Mouse (Mus musculus) heart, embryonic 10.5 days (tissue): Measurements from ENCODE around the gene Cux1. TPM values are rescaled to one million over a fixed set of nuclear protein-coding genes. Genes with fewer than 3 reads are reported as not detected.

Source experiments
- DNase-seq: peaks from one replicate; pipeline ENCODE4 v3.0.0-alpha.2; 2017; ENCODE audit warnings: low spot score
- H3K27ac ChIP-seq: fragments of 300-500 bp; sonication (generic); 2 replicates; pipeline ENCODE4 v1.5.1; 2016; ENCODE audit warnings: mild to moderate bottlenecking
- H3K27me3 ChIP-seq: fragments of 300-500 bp; sonication (generic); 2 replicates; pipeline ENCODE4 v1.6.1; 2016; ENCODE audit warnings: mild to moderate bottlenecking; ENCODE audit not compliant: poor library complexity, insufficient read depth, severe bottlenecking
- H3K36me3 ChIP-seq: fragments of 300-500 bp; sonication (generic); 2 replicates; pipeline ENCODE4 v1.6.1; 2016; ENCODE audit warnings: mild to moderate bottlenecking, moderate library complexity
- H3K4me1 ChIP-seq: fragments of 300-500 bp; sonication (generic); 2 replicates; pipeline ENCODE4 v1.6.1; 2016; ENCODE audit warnings: mild to moderate bottlenecking
- H3K4me3 ChIP-seq: fragments of 300-500 bp; sonication (generic); 2 replicates; pipeline ENCODE4 v1.5.1; 2016; ENCODE audit warnings: mild to moderate bottlenecking, moderate library complexity
- H3K9me3 ChIP-seq: fragments of 300-500 bp; sonication (generic); 2 replicates; pipeline ENCODE4 v1.6.1; 2016; ENCODE audit warnings: mild to moderate bottlenecking, moderate library complexity
- WGBS: fragments of 180-500 bp; shearing (Covaris S2); methylation state at CpG from one replicate; pipeline ENCODE4 v1.1.7; 2016; 5-methylcytosine and 5-hydroxymethylcytosine counted together
- polyA plus RNA-seq: library from polyadenylated mRNA; unstranded; fragments of >200 nt; fragmentation: Nextera tagmentation; extraction: Ambion mirVana; gene quantifications from 2 replicates; pipeline ENCODE4 v1.2.1, GENCODE M21; 2016

Gene Cux1
- polyA plus RNA-seq, 1 experiment from 2014 or later: 65.8 TPM

- H3K36me3 ChIP-seq: peaks cover 12% of the 10 kb centered on the region
- no peak overlapping the region for H3K27ac ChIP-seq
- no peak overlapping the region for H3K4me3 ChIP-seq
- DNase-seq: no peak
- no peaks in the 10 kb centered on the region for H3K27me3 ChIP-seq
- WGBS: 52% methylated on average over 2 of the region's 2 CpGs
- peaks cover 27% of the 10 kb centered on the region for H3K4me1 ChIP-seq
- H3K9me3 ChIP-seq: no peaks in the 10 kb centered on the region
Observed at GRCm38 (mm10) chr5:136386757-136387156, 180.5 kb downstream of the Cux1 start.

GRCm38 (mm10) chr5:136385161-136385560 lies 182.1 kb downstream of the Cux1 start:
- H3K27me3 ChIP-seq: no peaks in the 10 kb centered on the region
- 84% methylated on average over 3 of the region's 3 CpGs for WGBS
- H3K9me3 ChIP-seq: no peaks in the 10 kb centered on the region
- H3K36me3 ChIP-seq: peaks cover 16% of the 10 kb centered on the region; the same call in 1 of the 2 replicates
- no peak overlapping the region for H3K4me3 ChIP-seq
- H3K27ac ChIP-seq: no peak overlapping the region
- peaks cover 28% of the 10 kb centered on the region for H3K4me1 ChIP-seq
- DNase-seq: no peak

- Histone ChIP-seq H3K27ac (0 out of 2 replicates have a peak overlapping the region, but pooled peaks have one; percentile 19), H3K36me3 (peaks cover 21% of the 10 kb centered on the region; the same call in 1 of the 2 replicates), H3K27me3 (no peaks in the 10 kb centered on the region), H3K4me3 (no peak overlapping the region), H3K4me1 (peaks cover 18% of the 10 kb centered on the region), H3K9me3 (no peaks in the 10 kb centered on the region)
- DNase-seq: no peak
- 92% methylated on average over 9 of the region's 9 CpGs for WGBS
Observed at GRCm38 (mm10) chr5:136382261-136383005, 184.9 kb downstream of the Cux1 start.

GRCm38 (mm10) chr5:136379405-136379804 lies 187.9 kb downstream of the Cux1 start:
- peaks cover 21% of the 10 kb centered on the region; the same call in 1 of the 2 replicates for H3K36me3 ChIP-seq
- H3K9me3 ChIP-seq: no peaks in the 10 kb centered on the region
- no peak overlapping the region for H3K27ac ChIP-seq
- no peaks in the 10 kb centered on the region for H3K27me3 ChIP-seq
- no peak overlapping the region for H3K4me3 ChIP-seq
- 76% methylated on average over 1 of the region's 1 CpGs for WGBS
- no peak for DNase-seq
- H3K4me1 ChIP-seq: peaks cover 27% of the 10 kb centered on the region; the same call in 1 of the 2 replicates

GRCm38 (mm10) chr5:136377101-136377500 lies 190.2 kb downstream of the Cux1 start:
- H3K36me3 ChIP-seq: peaks cover 30% of the 10 kb centered on the region; the same call in 1 of the 2 replicates
- 84% methylated on average over 3 of the region's 3 CpGs for WGBS
- no peaks in the 10 kb centered on the region for H3K27me3 ChIP-seq
- no peak overlapping the region for H3K4me3 ChIP-seq
- no peak for DNase-seq
- no peak overlapping the region for H3K27ac ChIP-seq
- H3K9me3 ChIP-seq: no peaks in the 10 kb centered on the region
- H3K4me1 ChIP-seq: peaks cover 27% of the 10 kb centered on the region; the same call in 1 of the 2 replicates

GRCm38 (mm10) chr5:136375350-136375749 lies 191.9 kb downstream of the Cux1 start:
- peak overlapping the region; percentile 53 for H3K27ac ChIP-seq
- no peaks in the 10 kb centered on the region for H3K9me3 ChIP-seq
- WGBS: 63% methylated on average over 3 of the region's 3 CpGs
- H3K27me3 ChIP-seq: no peaks in the 10 kb centered on the region
- no peak for DNase-seq
- H3K36me3 ChIP-seq: peaks cover 30% of the 10 kb centered on the region
- no peak overlapping the region for H3K4me3 ChIP-seq
- H3K4me1 ChIP-seq: peaks cover 21% of the 10 kb centered on the region; the same call in 1 of the 2 replicates

- H3K36me3 ChIP-seq: peaks cover 50% of the 10 kb centered on the region
- no peak overlapping the region for H3K27ac ChIP-seq
- no peak for DNase-seq
- no peaks in the 10 kb centered on the region for H3K27me3 ChIP-seq
- no peaks in the 10 kb centered on the region for H3K9me3 ChIP-seq
- WGBS: 94% methylated on average over 3 of the region's 3 CpGs
- peaks cover 21% of the 10 kb centered on the region; the same call in 1 of the 2 replicates for H3K4me1 ChIP-seq
- no peak overlapping the region for H3K4me3 ChIP-seq
Observed at GRCm38 (mm10) chr5:136372276-136372675, 195.0 kb downstream of the Cux1 start.

- H3K4me3 ChIP-seq: no peak overlapping the region
- no peak for DNase-seq
- peaks cover under 1% of the 10 kb centered on the region; the same call in 1 of the 2 replicates for H3K4me1 ChIP-seq
- H3K27ac ChIP-seq: no peak overlapping the region
- H3K36me3 ChIP-seq: peaks cover 74% of the 10 kb centered on the region
- no peaks in the 10 kb centered on the region for H3K9me3 ChIP-seq
- WGBS: 79% methylated on average over 7 of the region's 7 CpGs
- H3K27me3 ChIP-seq: no peaks in the 10 kb centered on the region
Observed at GRCm38 (mm10) chr5:136363421-136363820, 203.9 kb downstream of the Cux1 start.

- H3K36me3 ChIP-seq: peaks cover 74% of the 10 kb centered on the region
Observed at GRCm38 (mm10) chr5:136362473-136363230, 204.6 kb downstream of the Cux1 start.

GRCm38 (mm10) chr5:136362021-136362420 lies 205.3 kb downstream of the Cux1 start:
- H3K27ac ChIP-seq: no peak overlapping the region
- no peaks in the 10 kb centered on the region for H3K27me3 ChIP-seq
- H3K36me3 ChIP-seq: peaks cover 74% of the 10 kb centered on the region
- H3K4me1 ChIP-seq: peaks cover 14% of the 10 kb centered on the region; the same call in 1 of the 2 replicates
- H3K4me3 ChIP-seq: no peak overlapping the region
- H3K9me3 ChIP-seq: no peaks in the 10 kb centered on the region
- DNase-seq: no peak
- 89% methylated on average over 5 of the region's 5 CpGs for WGBS

More at GRCm38 (mm10) chr5:136362473-136363230, 204.6 kb downstream of the Cux1 start:
- Histone ChIP-seq H3K9me3 (no peaks in the 10 kb centered on the region), H3K27ac (no peak overlapping the region), H3K27me3 (no peaks in the 10 kb centered on the region), H3K4me3 (no peak overlapping the region), H3K4me1 (peaks cover 8% of the 10 kb centered on the region; the same call in 1 of the 2 replicates)
- WGBS: 86% methylated on average over 6 of the region's 6 CpGs
- DNase-seq: no peak

- Histone ChIP-seq H3K4me1 (peaks cover 33% of the 10 kb centered on the region), H3K36me3 (peaks cover 64% of the 10 kb centered on the region), H3K27ac (peak overlapping the region; percentile 2; the same call in 1 of the 2 replicates), H3K9me3 (no peaks in the 10 kb centered on the region), H3K4me3 (no peak overlapping the region), H3K27me3 (no peaks in the 10 kb centered on the region)
- 73% methylated on average over 2 of the region's 2 CpGs for WGBS
- DNase-seq: no peak
Observed at GRCm38 (mm10) chr5:136357227-136357626, 210.1 kb downstream of the Cux1 start.

GRCm38 (mm10) chr5:136355583-136356126 lies 211.6 kb downstream of the Cux1 start:
- Histone ChIP-seq H3K9me3 (no peaks in the 10 kb centered on the region), H3K4me1 (peaks cover 33% of the 10 kb centered on the region), H3K4me3 (no peak overlapping the region), H3K27ac (peak overlapping the region; percentile 29; the same call in 1 of the 2 replicates), H3K27me3 (no peaks in the 10 kb centered on the region), H3K36me3 (peaks cover 57% of the 10 kb centered on the region)
- DNase-seq: no peak
- WGBS: 62% methylated on average over 3 of the region's 3 CpGs
